ENCODE assay signal across 8 mouse cellular contexts in genomic region chr9:3531521-3531965, GRCm38 (mm10). TPM values are rescaled to one million over a fixed set of nuclear protein-coding genes. Genes with fewer than 3 reads are reported as not detected.
DNase-seq lines count a peak whose midpoint lies in the region; ATAC-seq and TF ChIP-seq lines count a peak whose summit lies in the region.

No protein-coding gene starts in this region.

- H3K27me3 ChIP-seq in kidney, postnatal 0 days (ENCODE audit: insufficient read depth, low read length): no peaks in the 10 kb centered on the region
- H3K27me3 ChIP-seq in heart, embryonic 15.5 days: 0 out of 2 replicates have a peak, but pooled peaks cover 3% of the 10 kb centered on the region
- no peaks in the 10 kb centered on the region for H3K27me3 ChIP-seq in midbrain, postnatal 0 days (ENCODE audit: insufficient read depth, low read length)

- no peaks in the 10 kb centered on the region for H3K9me3 ChIP-seq in kidney, postnatal 0 days (replicated peaks; ENCODE audit: low read length)
- no peaks in the 10 kb centered on the region for H3K9me3 ChIP-seq in heart, embryonic 15.5 days (replicated peaks)
- no peaks in the 10 kb centered on the region for H3K9me3 ChIP-seq in midbrain, postnatal 0 days (ENCODE audit: low read length)

- WGBS in kidney, postnatal 0 days: 9% methylated on average over 15 of the region's 15 CpGs
- 2% methylated on average over 15 of the region's 15 CpGs for WGBS in heart, embryonic 15.5 days
- 1% methylated on average over 15 of the region's 15 CpGs for whole genome bisulfite sequencing in midbrain, postnatal 0 days

- intact Hi-C loops in left cerebral cortex, adult 2 months (cut with DNase I): loop anchor here (5.0 to 10.0 kb wide), 4 partner anchors 129 to 1263 kb away; partner anchors contain the start of genes Cwf19l2 and Gria4
- intact Hi-C loops in gastrocnemius, postnatal 36 days (cut with DNase I): no loop called here

- 0 out of 2 replicates have a peak, but pooled peaks have one; percentile 14 for ATAC-seq in kidney, postnatal 0 days (replicated peaks; ENCODE audit: low FRiP score, low read depth)
- no peak for ATAC-seq in heart, embryonic 15.5 days (replicated peaks; ENCODE audit: insufficient number of reproducible peaks, insufficient read depth, low FRiP score, low read depth)
- ATAC-seq in midbrain, postnatal 0 days (ENCODE audit: low FRiP score): peak; percentile 65

- no peak overlapping the region for H3K27ac ChIP-seq in kidney, postnatal 0 days
- H3K27ac ChIP-seq in cortical plate, adult 2 months (ENCODE audit: insufficient read depth, low read length): peak overlapping the region; percentile 55
- peak overlapping the region; percentile 78; the same call in 1 of the 2 replicates for H3K27ac ChIP-seq in heart, embryonic 15.5 days
- peak overlapping the region; percentile 98 for H3K27ac ChIP-seq in left cerebral cortex, adult 2 months
- peak overlapping the region; percentile 89 for H3K27ac ChIP-seq in midbrain, postnatal 0 days (ENCODE audit: low read depth, low read length)

- H3K4me3 ChIP-seq in kidney, postnatal 0 days (replicated peaks; ENCODE audit: low read depth, low read length): peak overlapping the region; percentile 73
- H3K4me3 ChIP-seq in cortical plate, adult 2 months (ENCODE audit: insufficient read depth, low read length): peak overlapping the region; percentile 91
- peak overlapping the region; percentile 70 for H3K4me3 ChIP-seq in heart, embryonic 15.5 days
- H3K4me3 ChIP-seq in left cerebral cortex, adult 2 months: peak overlapping the region; percentile 91
- peak overlapping the region; percentile 90 for H3K4me3 ChIP-seq in midbrain, postnatal 0 days (ENCODE audit: low read depth, low read length)

- 0 out of 2 replicates have a peak, but pooled peaks cover 4% of the 10 kb centered on the region for H3K4me1 ChIP-seq in kidney, postnatal 0 days (replicated peaks; ENCODE audit: insufficient read depth, low read length)
- no peaks in the 10 kb centered on the region for H3K4me1 ChIP-seq in cortical plate, adult 2 months (ENCODE audit: control insufficient read depth, insufficient read depth, low read length)
- H3K4me1 ChIP-seq in heart, embryonic 15.5 days (replicated peaks): peaks cover 11% of the 10 kb centered on the region
- 0 out of 2 replicates have a peak, but pooled peaks cover 2% of the 10 kb centered on the region for H3K4me1 ChIP-seq in midbrain, postnatal 0 days (ENCODE audit: insufficient read depth, low read length)

- peak; percentile 37; the same call in 1 of the 2 replicates for TF ChIP-seq POLR2A in cortical plate, adult 2 months (IDR thresholded peaks at IDR 0.05; ENCODE audit: extremely low read depth, insufficient read depth, low read length)

- H3K36me3 ChIP-seq in kidney, postnatal 0 days (ENCODE audit: insufficient read depth, low read length): no peaks in the 10 kb centered on the region
- no peaks in the 10 kb centered on the region for H3K36me3 ChIP-seq in heart, embryonic 15.5 days
- H3K36me3 ChIP-seq in midbrain, postnatal 0 days (ENCODE audit: insufficient read depth, low read length): no peaks in the 10 kb centered on the region

- peak; percentile 2 for DNase-seq in kidney, postnatal 0 days (ENCODE audit: low spot score)
- no peak for DNase-seq in kidney, adult 9 months
- peak; percentile 56 to 67 for DNase-seq in left cerebral cortex, adult 2 months (ENCODE audit: extremely low spot score in 1 of 2, low spot score in 2 of 2)
- DNase-seq in midbrain, postnatal 0 days (ENCODE audit: low spot score): peak; percentile 54
- no peak for DNase-seq in thymus, postnatal 10 days (ENCODE audit: low spot score in 2 of 2)
- no peak for DNase-seq in gastrocnemius, postnatal 36 days

- H3K9ac ChIP-seq in kidney, postnatal 0 days (ENCODE audit: low read depth, low read length): no peak overlapping the region
- peak overlapping the region; percentile 68 for H3K9ac ChIP-seq in heart, embryonic 15.5 days
- peak overlapping the region; percentile 86 for H3K9ac ChIP-seq in midbrain, postnatal 0 days (replicated peaks; ENCODE audit: low read length, poor library complexity, severe bottlenecking)

- H3K4me2 ChIP-seq in kidney, postnatal 0 days (ENCODE audit: low read length): peak overlapping the region; percentile 89
- H3K4me2 ChIP-seq in heart, embryonic 15.5 days: peak overlapping the region; percentile 98
- H3K4me2 ChIP-seq in midbrain, postnatal 0 days (ENCODE audit: low read depth, low read length, poor library complexity, severe bottlenecking): peak overlapping the region; percentile 78

- no peak for TF ChIP-seq CTCF in kidney, postnatal 0 days (IDR thresholded peaks at IDR 0.05; ENCODE audit: low read depth)
- TF ChIP-seq CTCF in cortical plate, adult 2 months (IDR thresholded peaks at IDR 0.05; ENCODE audit: extremely low read depth, insufficient read depth, low read length): no peak
- TF ChIP-seq CTCF in left cerebral cortex, adult 2 months (IDR thresholded peaks at IDR 0.05): no peak; the same call in 1 of the 2 replicates
- no peak for TF ChIP-seq CTCF in midbrain, postnatal 0 days (IDR thresholded peaks at IDR 0.05)

RNA-seq across cellular contexts. Expression of gene Gucy1a2, which starts 1.0 kb away (rescaled TPM):
- 1.5 TPM in 2 replicates for polyA plus RNA-seq in kidney, postnatal 0 days (2015; fragmentation: Nextera tagmentation; extraction: Ambion mirVana)
- 5.7 and 7.3 TPM in 2 replicates for polyA plus RNA-seq in cortical plate, adult 2 months (2012; rRNA removed)
- 0.68 and 1.3 TPM in 2 replicates for polyA plus RNA-seq in heart, embryonic 15.5 days (2015; fragmentation: Nextera tagmentation; extraction: Ambion mirVana)
- 10 to 100 TPM; 91.2 to 91.5 TPM for total RNA-seq in left cerebral cortex, adult 2 months (2021)
- total RNA-seq in midbrain, postnatal 0 days (2014; rRNA removed): 30.7 and 40.0 TPM in 2 replicates
- polyA plus RNA-seq in midbrain, postnatal 0 days (2015; fragmentation: Nextera tagmentation; extraction: Ambion mirVana): 2.9 and 3.4 TPM in 2 replicates
- 1 to 10 TPM; 3.7 to 4.1 TPM for total RNA-seq in gastrocnemius, postnatal 36 days (2021)

Comparison
In these comparisons a context has a peak if more than half of its experiments do, and no peak if none do; other contexts are left out.
1. DNase-seq: peak in kidney, postnatal 0 days (single experiment), left cerebral cortex, adult 2 months (2 of 2) and midbrain, postnatal 0 days (single experiment); none in kidney, adult 9 months (single experiment), thymus, postnatal 10 days (0 of 2) and gastrocnemius, postnatal 36 days (0 of 2).
2. Peak in every context shown above with its lines, with median percentiles within 50 percentile points of each other: H3K4me2 ChIP-seq and H3K4me3 ChIP-seq.